Mouse (Mus musculus) embryonic fibroblast, embryonic 13.5 days (primary cell): ENCODE results near the gene Adh6b. TPM values are rescaled to one million over a fixed set of nuclear protein-coding genes. Genes with fewer than 3 reads are reported as not detected.

Source experiments
- H3K27ac ChIP-seq: 2 replicates; pipeline ENCODE4 v1.5.1; 2012; ENCODE audit warnings: low read length, control low read depth, inconsistent platforms; ENCODE audit not compliant: insufficient read depth
- H3K4me1 ChIP-seq: 2 replicates; pipeline ENCODE4 v1.6.1; 2011; ENCODE audit warnings: low read length; ENCODE audit not compliant: control insufficient read depth, insufficient read depth
- H3K4me3 ChIP-seq: 2 replicates; pipeline ENCODE4 v1.5.1; 2011; ENCODE audit warnings: mild to moderate bottlenecking, control low read depth, low read length; ENCODE audit not compliant: insufficient read depth
- CTCF ChIP-seq: IDR thresholded peaks from 2 replicates; pipeline ENCODE4 v1.5.1; 2011; ENCODE audit warnings: mild to moderate bottlenecking, control low read depth, low read length, moderate library complexity, borderline replicate concordance; ENCODE audit not compliant: insufficient read depth
- POLR2A ChIP-seq: IDR thresholded peaks from 2 replicates; pipeline ENCODE4 v1.6.1; 2011; ENCODE audit warnings: low read depth, mild to moderate bottlenecking, control low read depth, low read length, moderate library complexity
- polyA plus RNA-seq: library from polyadenylated mRNA; stranded (reverse); fragments of >200 nt; gene quantifications from 2 replicates; pipeline ENCODE4 v1.2.4, GENCODE M21; 2011; ENCODE audit warnings: low read depth; ENCODE audit not compliant: missing spikeins, insufficient read length

The Adh6b gene
- not detected in 2 replicates for polyA plus RNA-seq

- H3K4me3 ChIP-seq = no peak within 1 kb of the TSS
- no peaks in the 10 kb centered on the region for H3K4me1 ChIP-seq
- no peak within 1 kb of the TSS for H3K27ac ChIP-seq
- TF ChIP-seq CTCF = no peak
Observed at GRCm38 (mm10) chr3:138341471-138341870, at the start of gene Adh6b. Gene Adh6b, plus strand, starts transcription at chr3:138341775.

- Histone ChIP-seq H3K4me1 (no peaks in the 10 kb centered on the region), H3K4me3 (no peak overlapping the region), H3K27ac (no peak overlapping the region)
- no peak for TF ChIP-seq POLR2A
- TF ChIP-seq CTCF = no peak
Observed at GRCm38 (mm10) chr3:138293298-138293895, 48.2 kb upstream of the Adh6b start.

GRCm38 (mm10) chr3:138300130-138300529, 41.4 kb upstream of the Adh6b start:
- Histone ChIP-seq H3K27ac (no peak overlapping the region), H3K4me1 (peaks cover 16% of the 10 kb centered on the region), H3K4me3 (no peak overlapping the region)
- no peak for TF ChIP-seq CTCF

- TF ChIP-seq CTCF = no peak
- no peak for TF ChIP-seq POLR2A
- Histone ChIP-seq H3K4me1 (peaks cover 21% of the 10 kb centered on the region), H3K4me3 (no peak overlapping the region), H3K27ac (peak overlapping the region; percentile 62)
Observed at GRCm38 (mm10) chr3:138302676-138303075, 38.9 kb upstream of the Adh6b start.

GRCm38 (mm10) chr3:138303771-138304488, 37.6 kb upstream of the Adh6b start:
- peaks cover 21% of the 10 kb centered on the region for H3K4me1 ChIP-seq
- H3K4me3 ChIP-seq = no peak overlapping the region
- H3K27ac ChIP-seq = peak overlapping the region; percentile 46; the same call in 1 of the 2 replicates
- TF ChIP-seq CTCF (no peak), POLR2A (no peak)

GRCm38 (mm10) chr3:138304489-138304871, 37.1 kb upstream of the Adh6b start:
- TF ChIP-seq CTCF (no peak), POLR2A (no peak)
- Histone ChIP-seq H3K4me1 (peaks cover 21% of the 10 kb centered on the region), H3K4me3 (no peak overlapping the region), H3K27ac (no peak overlapping the region)

GRCm38 (mm10) chr3:138305486-138306289, 35.9 kb upstream of the Adh6b start:
- peaks cover 21% of the 10 kb centered on the region for H3K4me1 ChIP-seq
- H3K27ac ChIP-seq = no peak overlapping the region
- no peak for TF ChIP-seq CTCF
- TF ChIP-seq POLR2A = no peak
- no peak overlapping the region for H3K4me3 ChIP-seq

- H3K27ac ChIP-seq = no peak overlapping the region
- H3K4me1 ChIP-seq = peaks cover 21% of the 10 kb centered on the region
- no peak overlapping the region for H3K4me3 ChIP-seq
- no peak for TF ChIP-seq POLR2A
- no peak for TF ChIP-seq CTCF
Observed at GRCm38 (mm10) chr3:138306290-138306683, 35.3 kb upstream of the Adh6b start.

- no peak overlapping the region for H3K27ac ChIP-seq
- H3K4me3 ChIP-seq = no peak overlapping the region
- no peak for TF ChIP-seq CTCF
- TF ChIP-seq POLR2A = no peak
- H3K4me1 ChIP-seq = 0 out of 2 replicates have a peak, but pooled peaks cover 5% of the 10 kb centered on the region
Observed at GRCm38 (mm10) chr3:138309910-138310309, 31.7 kb upstream of the Adh6b start.

- H3K4me3 ChIP-seq = no peak overlapping the region
- TF ChIP-seq CTCF (peak; percentile 6; the same call in 1 of the 2 replicates), POLR2A (no peak)
- H3K4me1 ChIP-seq = 0 out of 2 replicates have a peak, but pooled peaks cover 5% of the 10 kb centered on the region
- H3K27ac ChIP-seq = no peak overlapping the region
Observed at GRCm38 (mm10) chr3:138311015-138311414, 30.6 kb upstream of the Adh6b start.
